Mouse (Mus musculus): Measurements from ENCODE around the gene Erbb4. TPM values are rescaled to one million over a fixed set of nuclear protein-coding genes. Genes with fewer than 3 reads are reported as not detected.

Gene Erbb4
- polyA plus RNA-seq (2016; fragmentation: Nextera tagmentation; extraction: Ambion mirVana), result 0.65 and 1.1 TPM in 2 replicates

DNA sequence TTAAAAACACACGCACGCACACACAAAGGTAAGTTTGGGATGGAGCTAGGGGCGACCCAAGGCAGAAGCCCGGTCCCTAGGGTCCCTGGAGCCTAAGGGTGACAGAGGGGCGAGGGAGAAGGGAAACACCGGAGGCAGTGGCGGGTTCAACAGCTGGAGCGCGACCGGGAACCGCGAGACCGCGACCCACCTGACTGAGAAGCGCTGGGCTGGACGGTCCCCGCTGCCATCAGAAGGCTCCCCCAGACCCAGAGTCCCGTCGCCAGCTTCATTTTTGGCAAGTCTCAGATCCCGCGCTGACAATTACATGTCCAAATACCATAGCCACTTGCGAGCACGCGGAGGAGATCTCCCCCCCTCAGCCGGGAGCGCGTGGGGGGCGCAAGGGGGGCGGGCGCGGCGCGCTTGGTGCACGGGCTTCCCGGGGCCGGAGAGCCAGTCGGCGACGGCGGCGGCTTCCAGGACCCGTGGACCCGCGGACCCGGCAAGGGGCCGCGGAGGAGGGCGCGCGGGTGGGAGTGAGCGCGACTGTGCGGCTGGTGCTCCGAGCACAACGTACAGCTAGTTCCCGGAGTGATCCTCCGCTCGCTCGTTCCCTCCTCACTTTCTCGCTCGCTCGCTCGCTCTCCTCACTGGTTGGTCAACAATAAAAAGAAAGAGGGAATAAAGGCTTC lies at the start of gene Erbb4:
Gene Erbb4, minus strand, starts transcription at position 575 of the 674 bp plus-strand sequence.
- 0 out of 2 replicates have a peak, but pooled peaks have one; percentile 11 for ATAC-seq (ENCODE audit: insufficient number of reproducible peaks, insufficient read depth, low FRiP score, low TSS enrichment, low read depth)
- Histone ChIP-seq H3K4me2 (peak within 1 kb of the TSS; percentile 99), H3K27me3 (peaks cover 62% of the 10 kb centered on the region), H3K4me3 (replicated peaks) (peak within 1 kb of the TSS; percentile 62), H3K9ac (replicated peaks) (peak within 1 kb of the TSS; percentile 47), H3K27ac (no peak within 1 kb of the TSS), H3K36me3 (no peaks in the 10 kb centered on the region), H3K4me1 (replicated peaks) (peaks cover 19% of the 10 kb centered on the region), H3K9me3 (no peaks in the 10 kb centered on the region)
- under 1% methylated on average over 63 of the region's 63 CpGs for WGBS

DNA sequence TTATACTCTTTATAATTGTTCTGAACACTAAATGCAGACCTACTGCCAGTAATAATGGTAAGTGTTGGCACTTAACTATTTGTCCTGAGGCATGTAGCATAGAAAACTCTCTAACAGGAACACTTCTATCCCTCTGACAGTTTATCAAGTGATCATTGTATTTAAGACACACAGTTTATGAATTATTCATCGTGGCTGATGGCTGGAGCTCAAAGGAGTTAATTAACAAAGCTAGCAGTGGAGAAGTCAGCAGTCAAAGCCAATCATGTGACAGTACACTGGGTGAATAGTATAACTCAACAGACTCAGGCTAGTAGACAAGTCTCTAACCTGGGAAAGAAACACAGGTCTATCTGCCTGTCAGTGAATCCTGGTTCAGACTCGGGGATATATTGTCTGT lies 49.5 kb upstream of the Erbb4 start:
- 79% methylated on average over 2 of the region's 2 CpGs for WGBS
- H3K27ac ChIP-seq, result no peak overlapping the region
- no peaks in the 10 kb centered on the region for H3K27me3 ChIP-seq
- H3K36me3 ChIP-seq, result no peaks in the 10 kb centered on the region
- ATAC-seq (ENCODE audit: insufficient number of reproducible peaks, insufficient read depth, low FRiP score, low TSS enrichment, low read depth), result no peak
- no peak overlapping the region for H3K4me2 ChIP-seq
- no peak overlapping the region for H3K9ac ChIP-seq (replicated peaks)
- no peaks in the 10 kb centered on the region for H3K9me3 ChIP-seq
- H3K4me3 ChIP-seq (replicated peaks), result no peak overlapping the region
- H3K4me1 ChIP-seq (replicated peaks), result no peaks in the 10 kb centered on the region

DNA sequence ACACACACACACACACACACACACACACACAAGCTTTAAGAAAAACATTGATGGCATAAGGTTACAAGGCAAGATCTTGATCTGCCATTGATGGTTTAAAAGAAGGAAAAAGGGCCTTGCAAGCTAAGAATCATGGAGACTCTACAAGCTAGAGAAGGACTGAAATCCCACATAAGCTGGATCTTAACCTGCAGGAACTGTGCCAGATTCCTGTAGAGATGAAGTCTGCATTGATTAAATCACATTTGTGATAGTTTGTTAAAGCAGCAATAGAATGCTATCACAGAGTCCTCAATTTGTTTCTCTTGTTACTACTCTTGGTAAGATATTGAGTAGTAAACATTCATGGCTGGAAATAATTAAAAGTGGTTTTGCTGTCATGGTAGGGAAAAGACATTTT lies 33.5 kb upstream of the Erbb4 start:
- Histone ChIP-seq H3K9ac (replicated peaks) (no peak overlapping the region), H3K27me3 (no peaks in the 10 kb centered on the region), H3K4me3 (replicated peaks) (no peak overlapping the region), H3K36me3 (no peaks in the 10 kb centered on the region), H3K27ac (no peak overlapping the region), H3K4me1 (replicated peaks) (no peaks in the 10 kb centered on the region), H3K4me2 (no peak overlapping the region), H3K9me3 (no peaks in the 10 kb centered on the region)
- no peak for ATAC-seq (ENCODE audit: insufficient number of reproducible peaks, insufficient read depth, low FRiP score, low TSS enrichment, low read depth)

DNA sequence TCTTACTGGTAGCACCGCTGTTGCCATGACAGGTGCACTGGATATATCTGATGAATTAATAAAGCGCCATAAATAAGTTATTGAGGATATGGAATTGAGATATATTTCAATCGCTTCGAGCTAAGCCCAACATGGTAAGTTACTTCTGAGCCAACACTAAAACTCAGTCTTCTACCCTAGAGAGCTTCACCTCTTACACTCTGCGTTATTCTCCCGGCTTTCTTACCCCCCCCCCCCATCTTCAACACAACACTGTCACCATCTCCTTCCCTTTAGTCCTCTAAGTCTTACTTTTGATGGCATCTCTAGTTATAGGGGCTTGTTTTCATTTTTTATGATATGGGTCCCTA lies 31.6 kb upstream of the Erbb4 start:
- Histone ChIP-seq H3K27ac (no peak overlapping the region), H3K4me3 (replicated peaks) (no peak overlapping the region), H3K27me3 (no peaks in the 10 kb centered on the region), H3K4me1 (replicated peaks) (no peaks in the 10 kb centered on the region), H3K36me3 (no peaks in the 10 kb centered on the region), H3K9me3 (no peaks in the 10 kb centered on the region), H3K9ac (replicated peaks) (no peak overlapping the region), H3K4me2 (no peak overlapping the region)
- no peak for ATAC-seq (ENCODE audit: insufficient number of reproducible peaks, insufficient read depth, low FRiP score, low TSS enrichment, low read depth)
- 57% methylated on average over 6 of the region's 6 CpGs for WGBS

DNA sequence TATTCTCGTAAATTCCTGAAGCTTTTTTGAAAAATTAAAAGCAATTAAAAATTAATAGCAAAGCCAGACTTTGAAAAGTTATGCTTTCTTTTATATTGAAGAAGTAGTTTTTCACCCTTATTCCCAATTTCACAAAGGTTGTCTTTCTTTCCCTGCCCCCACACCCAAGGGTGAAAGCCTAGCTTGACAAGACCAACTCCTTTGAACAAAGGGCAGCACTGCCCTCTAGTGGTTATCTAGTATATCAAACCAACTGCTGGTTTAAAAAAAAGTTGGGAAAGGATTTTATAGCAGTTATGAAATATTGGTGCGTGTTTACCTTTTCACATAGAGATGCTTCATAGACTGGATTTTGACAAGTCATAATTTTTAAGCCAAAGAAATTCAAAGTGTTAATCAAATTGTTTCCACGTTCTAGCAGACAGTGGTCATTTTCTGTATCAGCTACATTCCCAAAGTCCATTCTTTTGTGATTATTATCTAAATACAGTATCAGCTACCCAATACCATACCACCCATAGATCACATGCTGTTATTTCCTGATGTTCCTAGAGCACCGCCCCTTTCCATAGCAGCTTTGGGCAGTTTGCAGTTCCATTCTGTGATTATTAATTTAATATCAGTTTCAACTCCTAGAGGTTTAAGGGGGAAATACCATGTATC lies 31.1 kb upstream of the Erbb4 start:
- 38% methylated on average over 4 of the region's 4 CpGs for WGBS
- H3K9ac ChIP-seq (replicated peaks), result no peak overlapping the region
- H3K27me3 ChIP-seq, result no peaks in the 10 kb centered on the region
- H3K4me2 ChIP-seq, result no peak overlapping the region
- ATAC-seq (ENCODE audit: insufficient number of reproducible peaks, insufficient read depth, low FRiP score, low TSS enrichment, low read depth), result no peak
- no peaks in the 10 kb centered on the region for H3K4me1 ChIP-seq (replicated peaks)
- H3K27ac ChIP-seq, result no peak overlapping the region
- no peak overlapping the region for H3K4me3 ChIP-seq (replicated peaks)
- H3K9me3 ChIP-seq, result no peaks in the 10 kb centered on the region
- no peaks in the 10 kb centered on the region for H3K36me3 ChIP-seq

DNA sequence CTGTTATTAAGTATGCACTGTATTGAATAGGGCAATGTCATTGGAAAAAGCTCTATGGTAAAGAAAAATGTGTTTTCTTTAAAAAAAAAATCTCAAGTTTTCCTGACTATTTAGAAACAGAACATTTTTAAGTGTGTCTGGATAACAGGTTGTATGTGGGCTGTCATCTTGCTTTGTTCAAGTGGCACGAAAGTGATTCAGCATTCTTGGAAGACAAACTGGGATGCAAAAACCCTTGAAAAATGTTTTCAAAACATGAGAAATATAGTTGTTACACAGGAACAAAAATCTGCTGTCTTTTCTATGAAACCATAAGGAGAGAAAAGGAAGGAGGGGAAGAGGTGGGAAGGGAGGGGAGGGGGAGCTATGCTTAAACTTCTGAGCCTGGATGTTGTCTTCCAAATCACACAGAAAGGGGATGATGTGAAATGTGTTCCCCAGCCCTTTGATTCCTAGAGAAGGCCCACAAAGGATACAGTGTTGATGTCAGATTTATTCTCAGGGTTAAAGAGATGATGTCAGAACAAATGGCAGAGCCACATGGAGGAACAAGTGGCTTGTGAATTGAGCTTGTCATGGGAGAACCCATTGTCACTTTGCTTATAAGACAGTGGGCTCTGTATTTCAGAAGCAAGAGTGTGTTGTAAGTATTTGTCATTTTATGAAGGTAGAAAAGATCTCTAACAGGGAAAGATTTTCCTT lies 16.4 kb upstream of the Erbb4 start:
- Histone ChIP-seq H3K27ac (no peak overlapping the region), H3K4me3 (replicated peaks) (no peak overlapping the region), H3K27me3 (no peaks in the 10 kb centered on the region), H3K4me1 (replicated peaks) (no peaks in the 10 kb centered on the region), H3K4me2 (no peak overlapping the region), H3K9ac (replicated peaks) (no peak overlapping the region), H3K36me3 (no peaks in the 10 kb centered on the region), H3K9me3 (no peaks in the 10 kb centered on the region)
- ATAC-seq (ENCODE audit: insufficient number of reproducible peaks, insufficient read depth, low FRiP score, low TSS enrichment, low read depth), result no peak
- 88% methylated on average over 1 of the region's 1 CpGs for WGBS

DNA sequence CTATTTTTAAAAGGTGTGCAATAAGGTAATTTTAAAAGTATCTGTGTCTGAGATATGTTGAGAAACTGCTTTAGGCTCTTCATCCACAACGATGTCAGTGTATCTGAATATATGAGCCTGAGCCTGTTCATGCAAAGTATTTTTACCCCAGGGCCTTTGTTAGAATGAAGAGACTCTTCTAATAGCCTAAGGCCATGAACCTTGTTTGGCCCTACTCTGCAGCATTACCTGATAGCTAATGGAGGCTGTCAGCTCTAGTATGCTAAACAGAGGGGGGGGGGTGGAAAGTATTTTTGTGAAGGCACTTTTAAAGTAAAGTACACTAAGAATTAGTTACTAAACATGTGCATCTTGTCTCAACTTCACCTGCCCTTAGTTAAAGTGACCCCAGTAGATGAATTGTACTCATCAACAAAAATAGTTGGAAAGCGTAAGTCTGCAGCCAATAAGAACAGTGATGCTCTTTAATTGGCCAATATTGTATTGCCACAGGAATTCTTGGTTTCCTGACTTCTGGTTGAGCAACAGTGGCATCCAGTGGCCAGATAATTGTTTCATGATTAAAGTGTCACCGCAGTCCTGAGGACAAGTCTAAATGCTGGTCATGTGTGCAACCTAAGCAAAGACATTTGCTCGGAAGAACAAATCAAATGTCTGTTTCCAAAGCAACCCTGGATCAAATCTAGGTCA lies 10.5 kb upstream of the Erbb4 start:
- H3K27ac ChIP-seq, result no peak overlapping the region
- no peak overlapping the region for H3K4me2 ChIP-seq
- no peaks in the 10 kb centered on the region for H3K4me1 ChIP-seq (replicated peaks)
- H3K4me3 ChIP-seq (replicated peaks), result no peak overlapping the region
- ATAC-seq (ENCODE audit: insufficient number of reproducible peaks, insufficient read depth, low FRiP score, low TSS enrichment, low read depth), result no peak
- H3K9ac ChIP-seq (replicated peaks), result no peak overlapping the region
- WGBS, result 84% methylated on average over 4 of the region's 4 CpGs
- H3K9me3 ChIP-seq, result no peaks in the 10 kb centered on the region
- H3K36me3 ChIP-seq, result no peaks in the 10 kb centered on the region
- H3K27me3 ChIP-seq, result no peaks in the 10 kb centered on the region

DNA sequence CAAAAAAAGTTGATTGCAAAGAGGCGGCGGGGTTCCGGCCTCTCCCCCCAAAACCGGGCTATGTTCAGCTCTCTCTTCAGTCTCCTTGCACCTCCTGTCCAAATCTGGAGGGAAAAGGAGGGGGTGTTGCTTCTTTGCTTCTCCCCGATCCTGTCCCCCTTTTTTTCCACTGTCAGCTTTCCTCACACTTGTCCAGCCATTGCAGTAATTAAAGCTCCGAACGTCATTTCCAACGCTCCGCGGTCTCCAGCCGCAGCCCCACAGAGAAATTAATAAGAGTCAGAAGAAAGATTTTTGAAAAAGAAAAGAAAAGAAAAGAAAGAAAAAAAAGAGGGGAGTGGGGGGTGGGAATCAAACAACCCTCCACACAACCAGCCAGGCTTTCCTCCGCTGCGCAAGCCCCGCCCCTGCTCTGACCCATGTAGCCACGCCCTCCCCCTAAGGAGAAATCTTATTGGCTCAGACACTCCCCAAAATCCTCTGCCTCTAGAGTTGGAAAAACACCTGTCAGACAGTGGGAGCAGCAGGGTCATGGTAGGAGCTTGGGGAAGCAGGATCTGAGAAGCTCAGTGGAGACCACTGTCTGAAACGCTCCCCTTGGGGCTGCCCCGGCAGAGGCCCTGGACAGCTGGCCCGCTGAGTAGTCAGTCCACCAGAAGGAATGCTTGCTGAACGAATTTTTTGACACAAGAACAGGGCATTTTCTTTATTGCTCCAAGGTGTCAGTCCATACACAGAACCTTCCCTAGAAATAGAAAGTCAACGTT lies 483 bp upstream of the Erbb4 start:
- Histone ChIP-seq H3K9me3 (no peaks in the 10 kb centered on the region), H3K4me2 (peak overlapping the region; percentile 99), H3K4me3 (replicated peaks) (peak overlapping the region; percentile 62), H3K9ac (replicated peaks) (no peak overlapping the region), H3K27me3 (peaks cover 59% of the 10 kb centered on the region), H3K36me3 (no peaks in the 10 kb centered on the region), H3K27ac (no peak overlapping the region), H3K4me1 (replicated peaks) (peaks cover 19% of the 10 kb centered on the region)
- peak; percentile 56; the same call in 1 of the 2 replicates for ATAC-seq (ENCODE audit: insufficient number of reproducible peaks, insufficient read depth, low FRiP score, low TSS enrichment, low read depth)
- 4% methylated on average over 20 of the region's 20 CpGs for WGBS

DNA sequence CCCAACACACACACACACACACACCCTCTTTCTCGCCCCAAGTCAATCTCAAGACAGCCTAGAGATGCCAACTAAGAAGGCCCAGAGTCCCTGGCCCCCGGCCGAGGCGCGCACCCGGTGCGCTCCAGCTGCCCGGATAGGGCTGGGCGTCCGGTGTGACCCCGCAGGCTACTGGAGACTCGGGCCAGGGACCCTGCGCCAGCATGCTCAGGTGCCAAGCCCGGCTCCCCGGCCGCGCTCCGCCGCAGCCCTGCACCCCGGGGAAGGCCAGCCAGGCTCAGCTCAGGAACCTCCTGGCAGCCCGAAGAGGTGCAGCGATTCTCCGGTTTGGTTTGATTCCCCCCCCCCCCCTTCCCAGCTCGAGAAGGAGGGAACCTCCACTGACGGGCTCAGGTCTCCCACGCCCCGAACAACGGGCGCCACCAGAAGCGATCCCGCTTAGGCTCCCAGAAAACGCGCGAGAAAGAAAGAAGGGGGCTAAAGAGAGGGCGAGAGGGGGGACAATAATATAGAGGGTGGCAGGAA lies 860 bp downstream of the Erbb4 start:
- Histone ChIP-seq H3K9me3 (no peaks in the 10 kb centered on the region), H3K4me1 (replicated peaks) (peaks cover 19% of the 10 kb centered on the region), H3K36me3 (no peaks in the 10 kb centered on the region), H3K27me3 (peaks cover 62% of the 10 kb centered on the region), H3K4me2 (peak overlapping the region; percentile 99), H3K4me3 (replicated peaks) (peak overlapping the region; percentile 62), H3K27ac (no peak overlapping the region), H3K9ac (replicated peaks) (peak overlapping the region; percentile 47; the same call in 1 of the 2 replicates)
- ATAC-seq (ENCODE audit: insufficient number of reproducible peaks, insufficient read depth, low FRiP score, low TSS enrichment, low read depth), result 0 out of 2 replicates have a peak, but pooled peaks have one; percentile 38
- WGBS, result under 1% methylated on average over 35 of the region's 35 CpGs

DNA sequence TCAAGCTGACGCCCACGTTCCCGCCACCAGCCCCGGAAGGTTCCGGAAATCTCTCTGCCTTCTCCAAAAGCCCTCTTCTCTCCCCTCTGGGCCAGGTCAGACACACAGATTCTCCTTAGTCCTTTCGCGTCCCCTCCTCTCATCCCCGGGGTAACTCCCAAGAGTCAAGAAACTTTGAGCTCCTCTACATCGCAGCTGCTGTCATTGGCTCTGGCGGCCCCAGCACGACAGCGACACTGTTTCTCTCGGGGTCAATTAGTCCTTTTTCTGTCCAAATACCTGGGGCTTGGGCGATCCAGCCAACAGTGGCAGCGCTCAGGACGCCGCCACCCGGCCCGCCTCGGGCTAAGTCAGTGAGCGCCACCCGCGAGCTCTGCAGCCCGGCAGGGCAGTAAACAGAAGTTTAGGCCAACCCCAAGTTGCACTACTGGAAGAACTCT lies 1.5 kb downstream of the Erbb4 start:
- WGBS, result under 1% methylated on average over 24 of the region's 24 CpGs
- Histone ChIP-seq H3K27me3 (peaks cover 62% of the 10 kb centered on the region), H3K4me2 (peak overlapping the region; percentile 99), H3K4me3 (replicated peaks) (peak overlapping the region; percentile 62), H3K36me3 (no peaks in the 10 kb centered on the region), H3K9me3 (no peaks in the 10 kb centered on the region), H3K27ac (no peak overlapping the region), H3K4me1 (replicated peaks) (peaks cover 19% of the 10 kb centered on the region), H3K9ac (replicated peaks) (peak overlapping the region; percentile 47; the same call in 1 of the 2 replicates)
- no peak for ATAC-seq (ENCODE audit: insufficient number of reproducible peaks, insufficient read depth, low FRiP score, low TSS enrichment, low read depth)
